Mouse (Mus musculus) ES-Bruce4 (cell line): ENCODE results near the gene Cyp2t4.

Experiments
- CTCF ChIP-seq: IDR thresholded peaks from one replicate; pipeline ENCODE4 v1.8.1; 2011; ENCODE audit warnings: low read depth, low read length
- EP300 ChIP-seq: IDR thresholded peaks from 2 replicates; pipeline ENCODE4 v1.6.1; 2011; ENCODE audit warnings: low read depth, low read length; ENCODE audit not compliant: insufficient read depth
- POLR2A ChIP-seq: IDR thresholded peaks from one replicate; pipeline ENCODE4 v1.8.1; 2011; ENCODE audit warnings: low read length; ENCODE audit not compliant: insufficient read depth

- no peak for TF ChIP-seq CTCF
- no peak for TF ChIP-seq EP300
- peak; percentile 14 for TF ChIP-seq POLR2A
These were observed 12.7 kb downstream of the Cyp2t4 start for GRCm38 (mm10) chr7:27166229-27166613.
